Mouse (Mus musculus) layer of hippocampus, postnatal 10 days (tissue): Measurements from ENCODE around the gene Jrkl. TPM values are rescaled to one million over a fixed set of nuclear protein-coding genes. Genes with fewer than 3 reads are reported as not detected.
A peak's percentile ranks its signal among the peaks of the same experiment; 100 is the strongest.

Experiments
- DNase-seq, 2 experiments: peaks; one replicate each; pipeline ENCODE4 v3.0.0; 2021; ENCODE audit warnings: low spot score in 2 of 2
- long read RNA-seq: library from polyadenylated mRNA; stranded (forward); transcript quantifications from one replicate; pipeline ENCODE4 v2.0.0, GENCODE M21; 2023
- total RNA-seq, 2 experiments: library from RNA; stranded (reverse); gene quantifications; 2 replicates each; pipeline ENCODE4 v1.2.3; 2021

Jrkl gene
- total RNA-seq: 10 to 100 TPM; 11.0 to 11.8 TPM
- long read RNA-seq, partial matches to known transcripts: 0 of 4 reads
- long read RNA-seq, other reads (novel, unspliced or antisense): 0 of 4 reads

DNA sequence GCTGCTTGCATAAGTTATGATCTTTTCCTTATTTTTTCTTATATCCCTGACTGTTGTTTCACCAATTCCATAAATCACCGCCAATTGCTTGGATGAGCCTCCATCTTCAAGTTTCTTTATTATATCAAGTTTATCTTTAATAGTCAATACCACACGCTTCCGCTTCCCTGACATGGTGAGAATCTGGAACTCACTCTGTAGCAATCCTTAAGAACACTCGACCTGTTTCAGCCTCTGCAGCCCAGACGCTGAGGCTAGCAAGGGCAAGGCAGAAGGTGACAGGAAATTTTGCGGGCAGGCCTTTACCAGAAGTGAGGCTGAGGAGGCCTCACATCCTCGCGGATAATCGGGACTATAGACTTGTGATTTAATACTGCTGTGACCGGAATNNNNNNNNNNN, at the start of gene Jrkl:
TSS of gene Jrkl (minus strand) at position 349 of the 400 bp plus-strand sequence.
- peak; percentile 28 to 39 for DNase-seq

- DNase-seq: no peak
Measured at GRCm38 (mm10) chr9:13287482-13287881, 41.9 kb upstream of the Jrkl start.

DNA sequence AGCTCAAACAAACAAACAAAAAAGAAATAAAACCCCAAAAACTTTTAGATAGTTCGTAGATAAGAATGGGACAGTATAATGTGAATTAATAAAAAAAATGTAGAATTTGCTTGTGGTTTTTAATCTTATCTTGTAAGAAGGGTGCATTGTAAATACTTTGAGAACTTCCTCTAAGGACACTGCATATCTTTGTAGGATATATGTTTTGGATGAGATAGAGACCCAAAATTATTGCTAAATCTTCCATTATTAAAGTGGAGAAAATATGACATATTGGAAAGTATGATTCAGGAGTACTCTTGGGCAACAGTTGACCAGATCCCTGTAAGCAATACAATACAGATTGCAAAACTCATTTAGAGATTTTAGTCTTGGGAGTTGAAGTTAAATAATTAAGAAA, 27.6 kb upstream of the Jrkl start:
- no peak for DNase-seq

- no peak for DNase-seq
Measured at GRCm38 (mm10) chr9:13260980-13261379, 15.4 kb upstream of the Jrkl start.

DNA sequence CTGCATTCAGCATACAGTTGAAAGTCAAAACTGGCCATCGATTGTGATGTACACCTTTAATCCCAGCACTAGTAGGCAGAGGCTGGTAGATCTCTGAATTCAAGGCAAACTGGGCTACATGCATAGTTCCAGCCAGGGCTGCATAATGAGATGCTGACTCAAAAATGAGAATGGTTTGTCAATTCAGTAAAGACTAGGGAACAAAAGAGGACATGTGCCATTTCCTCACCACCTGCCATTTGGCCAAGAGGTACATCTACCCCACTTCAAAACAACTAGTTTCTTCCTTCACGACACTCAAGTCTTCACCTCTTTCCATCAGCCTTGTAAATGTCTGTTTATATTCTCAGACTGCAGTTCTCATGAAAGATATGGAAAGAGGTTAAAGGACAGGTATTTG, 12.5 kb upstream of the Jrkl start:
- DNase-seq: no peak

GRCm38 (mm10) chr9:13256726-13257125, 11.1 kb upstream of the Jrkl start:
- DNase-seq: no peak

- DNase-seq: no peak
Measured at GRCm38 (mm10) chr9:13251251-13251650, 5.6 kb upstream of the Jrkl start.

- no peak for DNase-seq
Measured at GRCm38 (mm10) chr9:13248104-13248503, 2.5 kb upstream of the Jrkl start.

GRCm38 (mm10) chr9:13246815-13247638, 1.4 kb upstream of the Jrkl start, which contains the start of gene Ccdc82:
Gene Ccdc82, plus strand, starts transcription at chr9:13246955.
- peak; percentile 71 to 86 for DNase-seq

DNA sequence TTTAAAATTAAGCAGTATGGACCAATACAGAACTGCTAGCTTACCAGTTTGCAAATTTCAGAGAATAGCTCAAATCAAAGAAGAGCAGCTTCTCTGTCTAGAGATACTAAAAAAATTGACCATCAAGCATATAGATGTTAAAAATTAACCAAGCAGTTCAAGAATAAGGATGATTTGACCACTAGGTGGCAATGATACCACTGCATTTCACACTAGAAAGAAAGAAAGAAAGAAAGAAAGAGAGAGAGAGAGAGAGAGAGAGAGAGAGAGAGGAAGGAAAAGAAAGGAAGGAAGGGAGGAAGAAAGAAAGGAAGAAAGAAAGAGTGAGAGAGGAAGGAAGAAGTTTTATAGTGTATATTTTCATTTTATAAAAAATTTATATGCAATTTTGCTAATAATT, 3.3 kb downstream of the Jrkl start:
- DNase-seq: no peak

DNA sequence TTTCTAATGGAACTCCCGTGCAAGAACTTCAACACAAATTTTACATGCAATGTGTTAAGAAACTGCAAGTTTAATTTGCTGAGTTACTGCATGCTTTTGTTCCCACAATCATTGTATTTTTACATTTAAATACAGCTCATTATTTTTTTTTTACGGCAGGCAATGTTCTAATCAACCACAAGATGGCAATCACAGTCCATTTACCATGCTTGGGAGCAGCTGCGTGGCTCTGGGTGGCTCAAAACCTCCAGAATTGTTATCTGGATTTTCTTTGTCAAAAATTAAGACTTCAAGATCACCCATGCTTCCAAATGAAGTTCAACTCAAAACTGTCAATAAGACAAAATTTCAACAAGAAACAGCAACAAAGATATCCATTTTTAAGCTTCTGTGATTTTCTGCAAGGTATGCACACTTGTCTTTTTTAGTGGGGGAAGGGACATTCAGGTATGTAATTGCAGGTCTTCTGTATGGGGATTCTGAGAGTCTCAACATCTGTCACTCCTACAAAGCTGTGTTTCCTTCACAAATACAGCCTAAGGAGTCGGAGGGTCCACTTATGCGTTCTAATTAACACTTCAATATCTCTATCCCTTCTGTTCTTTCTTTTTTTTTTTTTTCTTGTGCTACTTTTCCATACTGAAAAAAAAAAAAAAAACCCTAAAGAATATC, 13.9 kb downstream of the Jrkl start:
- peak in 1 of 2 experiments; percentile 35 for DNase-seq

- DNase-seq: no peak
Measured at GRCm38 (mm10) chr9:13230553-13230952, 15.1 kb downstream of the Jrkl start.

DNA sequence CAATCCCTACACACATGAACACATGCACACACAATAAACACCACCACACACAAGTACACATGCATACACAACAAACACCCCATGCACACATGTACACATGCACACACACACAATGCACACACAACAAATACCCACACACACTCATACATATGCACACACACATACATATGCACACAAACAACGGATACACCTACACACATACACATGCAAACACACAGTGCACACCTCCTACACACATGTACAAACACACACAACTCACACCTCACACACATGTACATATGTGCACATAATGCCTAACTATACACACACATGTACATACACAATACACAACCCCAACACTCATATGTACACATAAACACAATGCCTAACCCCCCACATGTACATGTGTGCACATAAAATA, 19.8 kb downstream of the Jrkl start:
- no peak for DNase-seq

DNA sequence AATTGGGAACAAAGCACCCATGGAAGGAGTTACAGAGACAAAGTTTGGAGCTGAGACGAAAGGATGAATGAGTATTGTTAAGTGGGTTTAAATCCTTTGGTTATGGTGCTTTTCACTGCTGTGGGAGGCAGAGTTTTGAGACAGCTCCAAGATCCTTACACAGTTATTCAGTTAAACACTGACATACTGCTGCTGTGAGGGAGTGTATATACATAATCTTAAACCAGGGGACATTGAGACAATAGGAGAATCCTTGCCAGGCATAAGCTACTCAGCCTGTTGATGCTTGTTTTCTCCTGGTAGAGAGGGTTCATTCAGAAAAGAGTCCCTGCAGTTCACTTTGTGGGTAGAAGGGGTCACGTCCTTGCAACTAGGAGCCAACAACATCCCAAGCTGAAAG, 39.3 kb downstream of the Jrkl start:
- no peak for DNase-seq

DNA sequence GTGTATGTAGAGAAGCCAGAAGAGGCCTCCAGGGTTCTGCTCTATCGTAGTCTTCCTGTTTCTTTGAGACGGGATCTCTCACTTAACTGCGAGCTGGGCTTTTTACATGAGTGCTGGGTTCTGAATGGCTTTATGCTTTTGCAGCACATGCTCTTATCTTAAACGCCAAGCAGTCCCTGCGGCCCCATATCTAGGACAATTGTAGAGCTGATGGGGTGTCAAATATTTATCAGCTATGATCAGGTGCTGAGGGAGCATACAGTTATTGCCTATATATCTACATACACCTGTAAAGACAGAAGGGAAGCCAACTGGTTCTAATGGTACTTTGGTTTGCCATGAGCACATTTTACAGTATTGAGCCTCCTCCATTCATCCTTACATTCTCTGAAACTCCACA, 41.9 kb downstream of the Jrkl start:
- DNase-seq: no peak

DNA sequence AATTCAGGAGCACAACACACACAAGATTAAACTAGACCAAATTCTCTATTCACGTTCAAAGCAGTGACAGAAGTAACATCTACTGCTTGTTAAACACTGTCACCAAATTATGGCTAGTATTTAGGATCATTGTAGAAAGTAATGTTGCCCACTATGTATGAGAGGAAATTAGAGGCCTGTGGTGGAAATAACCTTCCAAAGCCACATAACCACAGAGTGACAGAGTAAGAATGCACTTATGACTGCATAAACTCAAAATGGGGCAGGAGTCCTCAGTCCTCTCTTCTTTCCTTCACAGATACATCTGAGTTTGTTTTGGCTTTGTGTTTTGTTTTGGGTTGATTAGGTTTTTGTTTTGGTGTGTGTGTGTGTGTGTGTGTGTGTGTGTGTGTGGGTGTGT, 42.5 kb downstream of the Jrkl start:
- DNase-seq: no peak

DNA sequence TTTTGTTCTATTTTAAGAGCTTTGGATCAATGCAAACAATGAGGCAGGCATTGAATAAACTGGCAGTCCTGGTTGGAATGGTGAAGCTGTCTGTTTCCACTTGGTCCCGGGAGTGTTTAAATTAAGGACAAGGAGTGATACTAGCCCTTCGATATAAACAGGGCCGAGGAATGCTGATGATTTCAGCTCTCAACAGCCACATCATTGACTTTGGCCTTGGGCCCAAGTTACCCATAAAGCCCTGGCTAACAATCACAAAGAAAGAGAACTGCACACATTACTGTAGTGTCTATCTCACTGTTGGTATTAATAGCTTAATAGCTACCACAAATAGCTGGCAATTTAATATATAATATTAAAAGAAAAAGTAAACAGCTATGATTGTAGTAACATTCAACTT, 45.5 kb downstream of the Jrkl start:
- no peak for DNase-seq

GRCm38 (mm10) chr9:13195762-13196161, 49.9 kb downstream of the Jrkl start:
- peak; percentile 48 to 65 for DNase-seq

DNA sequence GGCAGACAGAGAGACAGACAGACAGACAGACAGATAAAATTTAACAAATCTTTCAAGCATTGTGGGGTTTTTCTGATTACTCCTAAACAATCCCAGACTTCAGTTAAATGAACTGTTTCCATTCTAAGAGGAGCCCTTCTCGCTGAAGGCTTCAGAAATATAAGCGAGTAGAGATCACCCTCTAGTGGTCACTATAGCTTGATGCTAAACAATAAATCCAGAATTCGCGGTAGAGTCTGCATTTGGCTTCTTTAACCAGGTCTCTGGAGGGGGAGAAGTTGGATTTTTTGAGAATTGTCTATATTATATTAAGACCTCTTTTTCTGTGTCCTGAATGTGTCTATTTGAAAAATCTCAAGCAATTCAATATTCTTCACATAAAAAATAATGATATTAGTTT, 50.4 kb downstream of the Jrkl start:
- DNase-seq: no peak

DNA sequence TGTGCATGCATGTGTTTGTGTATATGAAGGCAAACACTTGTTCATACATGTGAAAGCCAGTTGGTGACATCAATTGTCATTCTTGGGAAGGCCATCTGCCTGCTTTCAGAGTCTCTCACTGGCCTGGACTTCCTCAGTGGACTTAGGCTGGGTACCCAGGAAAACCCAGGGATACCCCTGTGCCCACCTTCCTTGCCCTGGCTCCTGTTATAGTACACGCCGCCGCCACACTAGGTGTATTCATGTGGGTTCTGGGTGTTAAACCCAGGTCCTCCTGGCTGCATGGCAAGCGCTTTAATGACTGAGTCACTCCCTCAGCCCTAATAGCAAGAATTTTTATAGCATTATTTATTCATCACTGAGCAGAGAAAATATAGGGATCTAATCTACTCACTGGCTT, 51.0 kb downstream of the Jrkl start:
- DNase-seq: no peak
